Mouse (Mus musculus): ENCODE measurements around the gene Slc7a8. TPM values are rescaled to one million over a fixed set of nuclear protein-coding genes. Genes with fewer than 3 reads are reported as not detected.

Gene Slc7a8
- polyA plus RNA-seq, 2 experiments: 4.5 to 5.8 TPM

GRCm38 (mm10) chr14:54792166-54792565 is 10.4 kb upstream of the Slc7a8 start:
- no peak for DNase-seq (ENCODE audit: low spot score)
- ATAC-seq (ENCODE audit: low FRiP score, low read depth): no peak

GRCm38 (mm10) chr14:54788231-54788630 is 6.5 kb upstream of the Slc7a8 start:
- no peaks in the 10 kb centered on the region for H3K4me1 ChIP-seq (ENCODE audit: control insufficient read depth, insufficient read depth, low read length)
- no peak for DNase-seq (ENCODE audit: low spot score)
- no peak overlapping the region for H3K4me3 ChIP-seq (replicated peaks; ENCODE audit: low read length)
- WGBS: 93% methylated on average over 5 of the region's 5 CpGs
- H3K27me3 ChIP-seq (ENCODE audit: control insufficient read depth, insufficient read depth, low read length): no peaks in the 10 kb centered on the region
- no peak overlapping the region for H3K4me2 ChIP-seq (replicated peaks; ENCODE audit: low read depth, low read length, severe bottlenecking)
- no peak overlapping the region for H3K9ac ChIP-seq (ENCODE audit: low read depth, low read length, severe bottlenecking)
- no peak for ATAC-seq (ENCODE audit: low FRiP score, low read depth)
- TF ChIP-seq POLR2A (IDR thresholded peaks at IDR 0.05; ENCODE audit: borderline replicate concordance, extremely low read depth, insufficient read depth, insufficient read length): no peak
- H3K27ac ChIP-seq (replicated peaks; ENCODE audit: low read depth, low read length): no peak overlapping the region
- no peaks in the 10 kb centered on the region for H3K36me3 ChIP-seq (ENCODE audit: control insufficient read depth, insufficient read depth, low read length)
- H3K9me3 ChIP-seq (ENCODE audit: control insufficient read depth, low read length): no peaks in the 10 kb centered on the region

More at GRCm38 (mm10) chr14:54792166-54792565, 10.4 kb upstream of the Slc7a8 start:
- no peaks in the 10 kb centered on the region for H3K27me3 ChIP-seq (ENCODE audit: control insufficient read depth, insufficient read depth, low read length)
- no peaks in the 10 kb centered on the region for H3K4me1 ChIP-seq (ENCODE audit: control insufficient read depth, insufficient read depth, low read length)
- H3K9ac ChIP-seq (ENCODE audit: low read depth, low read length, severe bottlenecking): no peak overlapping the region
- no peaks in the 10 kb centered on the region for H3K36me3 ChIP-seq (ENCODE audit: control insufficient read depth, insufficient read depth, low read length)
- H3K9me3 ChIP-seq (ENCODE audit: control insufficient read depth, low read length): no peaks in the 10 kb centered on the region
- H3K27ac ChIP-seq (replicated peaks; ENCODE audit: low read depth, low read length): no peak overlapping the region
- no peak overlapping the region for H3K4me2 ChIP-seq (replicated peaks; ENCODE audit: low read depth, low read length, severe bottlenecking)
- 76% methylated on average over 6 of the region's 6 CpGs for WGBS
- H3K4me3 ChIP-seq (replicated peaks; ENCODE audit: low read length): no peak overlapping the region
- no peak for TF ChIP-seq POLR2A (IDR thresholded peaks at IDR 0.05; ENCODE audit: borderline replicate concordance, extremely low read depth, insufficient read depth, insufficient read length)

- no peak for TF ChIP-seq POLR2A (IDR thresholded peaks at IDR 0.05; ENCODE audit: borderline replicate concordance, extremely low read depth, insufficient read depth, insufficient read length)
- Histone ChIP-seq H3K27ac (replicated peaks; ENCODE audit: low read depth, low read length) (no peak overlapping the region), H3K9me3 (ENCODE audit: control insufficient read depth, low read length) (no peaks in the 10 kb centered on the region), H3K27me3 (ENCODE audit: control insufficient read depth, insufficient read depth, low read length) (peaks cover 5% of the 10 kb centered on the region; the same call in 1 of the 2 replicates), H3K4me1 (ENCODE audit: control insufficient read depth, insufficient read depth, low read length) (no peaks in the 10 kb centered on the region), H3K4me2 (replicated peaks; ENCODE audit: low read depth, low read length, severe bottlenecking) (no peak overlapping the region), H3K36me3 (ENCODE audit: control insufficient read depth, insufficient read depth, low read length) (no peaks in the 10 kb centered on the region), H3K9ac (ENCODE audit: low read depth, low read length, severe bottlenecking) (no peak overlapping the region), H3K4me3 (replicated peaks; ENCODE audit: low read length) (no peak overlapping the region)
- ATAC-seq (ENCODE audit: low FRiP score, low read depth) (no peak), DNase-seq (ENCODE audit: low spot score) (no peak)
- WGBS: 60% methylated on average over 4 of the region's 4 CpGs
These were observed 5.5 kb upstream of the Slc7a8 start for GRCm38 (mm10) chr14:54787226-54787625.

- no peak overlapping the region for H3K9ac ChIP-seq (ENCODE audit: low read depth, low read length, severe bottlenecking)
- no peaks in the 10 kb centered on the region for H3K36me3 ChIP-seq (ENCODE audit: control insufficient read depth, insufficient read depth, low read length)
- H3K4me2 ChIP-seq (replicated peaks; ENCODE audit: low read depth, low read length, severe bottlenecking): no peak overlapping the region
- DNase-seq (ENCODE audit: low spot score) (no peak), ATAC-seq (ENCODE audit: low FRiP score, low read depth) (no peak)
- H3K4me1 ChIP-seq (ENCODE audit: control insufficient read depth, insufficient read depth, low read length): no peaks in the 10 kb centered on the region
- 62% methylated on average over 10 of the region's 10 CpGs for WGBS
- H3K27ac ChIP-seq (replicated peaks; ENCODE audit: low read depth, low read length): no peak overlapping the region
- no peak for TF ChIP-seq POLR2A (IDR thresholded peaks at IDR 0.05; ENCODE audit: borderline replicate concordance, extremely low read depth, insufficient read depth, insufficient read length)
- peaks cover 12% of the 10 kb centered on the region; the same call in 1 of the 2 replicates for H3K27me3 ChIP-seq (ENCODE audit: control insufficient read depth, insufficient read depth, low read length)
- no peak overlapping the region for H3K4me3 ChIP-seq (replicated peaks; ENCODE audit: low read length)
- no peaks in the 10 kb centered on the region for H3K9me3 ChIP-seq (ENCODE audit: control insufficient read depth, low read length)
These were observed 4.7 kb upstream of the Slc7a8 start for GRCm38 (mm10) chr14:54786489-54786888.

- Histone ChIP-seq H3K4me1 (ENCODE audit: control insufficient read depth, insufficient read depth, low read length) (peaks cover under 1% of the 10 kb centered on the region; the same call in 1 of the 2 replicates), H3K4me3 (replicated peaks; ENCODE audit: low read length) (no peak overlapping the region), H3K36me3 (ENCODE audit: control insufficient read depth, insufficient read depth, low read length) (no peaks in the 10 kb centered on the region), H3K27me3 (ENCODE audit: control insufficient read depth, insufficient read depth, low read length) (peaks cover 18% of the 10 kb centered on the region), H3K4me2 (replicated peaks; ENCODE audit: low read depth, low read length, severe bottlenecking) (no peak overlapping the region), H3K27ac (replicated peaks; ENCODE audit: low read depth, low read length) (no peak overlapping the region), H3K9ac (ENCODE audit: low read depth, low read length, severe bottlenecking) (no peak overlapping the region), H3K9me3 (ENCODE audit: control insufficient read depth, low read length) (no peaks in the 10 kb centered on the region)
- ATAC-seq (ENCODE audit: low FRiP score, low read depth) (no peak), DNase-seq (ENCODE audit: low spot score) (peak; percentile 29)
- TF ChIP-seq POLR2A (IDR thresholded peaks at IDR 0.05; ENCODE audit: borderline replicate concordance, extremely low read depth, insufficient read depth, insufficient read length): no peak
- 56% methylated on average over 4 of the region's 4 CpGs for WGBS
These were observed 4.2 kb upstream of the Slc7a8 start for GRCm38 (mm10) chr14:54785898-54786297.

- Histone ChIP-seq H3K9ac (ENCODE audit: low read depth, low read length, severe bottlenecking) (no peak overlapping the region), H3K27ac (replicated peaks; ENCODE audit: low read depth, low read length) (no peak overlapping the region), H3K4me3 (replicated peaks; ENCODE audit: low read length) (no peak overlapping the region), H3K4me2 (replicated peaks; ENCODE audit: low read depth, low read length, severe bottlenecking) (no peak overlapping the region), H3K27me3 (ENCODE audit: control insufficient read depth, insufficient read depth, low read length) (peaks cover 36% of the 10 kb centered on the region), H3K9me3 (ENCODE audit: control insufficient read depth, low read length) (no peaks in the 10 kb centered on the region), H3K36me3 (ENCODE audit: control insufficient read depth, insufficient read depth, low read length) (no peaks in the 10 kb centered on the region), H3K4me1 (ENCODE audit: control insufficient read depth, insufficient read depth, low read length) (peaks cover 3% of the 10 kb centered on the region; the same call in 1 of the 2 replicates)
- no peak for TF ChIP-seq POLR2A (IDR thresholded peaks at IDR 0.05; ENCODE audit: borderline replicate concordance, extremely low read depth, insufficient read depth, insufficient read length)
- no peak for ATAC-seq (ENCODE audit: low FRiP score, low read depth)
- 87% methylated on average over 6 of the region's 6 CpGs for WGBS
- DNase-seq (ENCODE audit: low spot score): no peak
These were observed 1.2 kb upstream of the Slc7a8 start for GRCm38 (mm10) chr14:54782971-54783370.

Data from limb, embryonic 14.5 days (tissue).